Mouse (Mus musculus): Measurements from ENCODE around the gene Cryab.

DNA sequence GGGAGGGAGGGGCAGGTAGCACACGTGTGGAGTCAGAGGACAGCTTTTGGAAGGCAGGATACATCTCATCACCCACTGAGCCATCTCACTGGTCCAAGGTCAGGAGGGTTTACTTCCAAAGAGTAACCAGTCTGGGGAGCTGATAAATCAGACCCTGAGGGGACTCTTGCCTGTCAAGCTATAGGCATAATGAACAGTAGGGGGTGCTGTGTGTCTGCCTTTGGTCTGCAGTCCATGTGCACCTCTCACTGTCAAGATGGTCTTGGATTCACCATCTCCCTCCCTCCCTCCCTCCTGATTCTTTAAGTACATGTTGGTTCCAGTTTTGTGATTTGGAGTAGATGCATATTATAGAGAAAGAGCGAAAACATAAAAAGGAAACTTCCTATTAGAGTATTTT, 49.9 kb downstream of the Cryab start:
- TF ChIP-seq CTCF (conservative IDR thresholded peaks at IDR 0.05; ENCODE audit: insufficient read depth, insufficient read length, low read depth, low read length), result peak; percentile 87
- TF ChIP-seq POLR2A (IDR thresholded peaks at IDR 0.05; ENCODE audit: low read depth, low read length), result no peak

Measured in kidney, adult 2 months (tissue).